Comparison of ENCODE assay signal across 8 mouse cellular contexts in genomic region chr9:100453944-100454663, GRCm38 (mm10). TPM values are rescaled to one million over a fixed set of nuclear protein-coding genes. Genes with fewer than 3 reads are reported as not detected.
DNase-seq lines count a peak whose midpoint lies in the region; ATAC-seq and TF ChIP-seq lines count a peak whose summit lies in the region.

No protein-coding gene starts in this region.

- peak overlapping the region; percentile 8 for H3K9ac ChIP-seq in forebrain, embryonic 15.5 days (replicated peaks)
- H3K9ac ChIP-seq in lung, embryonic 14.5 days: peak overlapping the region; percentile 53

- no peaks in the 10 kb centered on the region for H3K27me3 ChIP-seq in G1E (ENCODE audit: insufficient read depth, low read length)
- no peaks in the 10 kb centered on the region for H3K27me3 ChIP-seq in forebrain, embryonic 15.5 days
- no peaks in the 10 kb centered on the region for H3K27me3 ChIP-seq in lung, embryonic 14.5 days (ENCODE audit: insufficient read depth, low read length)

- H3K4me2 ChIP-seq in forebrain, embryonic 15.5 days (replicated peaks): peak overlapping the region; percentile 52
- peak overlapping the region; percentile 78 for H3K4me2 ChIP-seq in lung, embryonic 14.5 days

- 6% methylated on average over 25 of the region's 25 CpGs for WGBS in forebrain, embryonic 15.5 days
- WGBS in lung, embryonic 14.5 days: 6% methylated on average over 24 of the region's 25 CpGs

- peaks cover 19% of the 10 kb centered on the region for H3K4me1 ChIP-seq in G1E (ENCODE audit: insufficient read depth, low read depth, low read length)
- peaks cover 5% of the 10 kb centered on the region for H3K4me1 ChIP-seq in forebrain, embryonic 15.5 days
- no peaks in the 10 kb centered on the region for H3K4me1 ChIP-seq in lung, embryonic 14.5 days (ENCODE audit: insufficient read depth)

- peak overlapping the region; percentile 67 for H3K4me3 ChIP-seq in G1E (ENCODE audit: low read depth, low read length)
- H3K4me3 ChIP-seq in forebrain, embryonic 15.5 days: peak overlapping the region; percentile 28
- peak overlapping the region; percentile 40 for H3K4me3 ChIP-seq in lung, embryonic 14.5 days (ENCODE audit: low read depth, low read length)

- intact Hi-C loops in heart, postnatal 36 days (cut with DNase I): loop anchor here (1.0 to 10.0 kb wide), 9 partner anchors 35 to 703 kb away; no protein-coding TSS in a partner anchor

- no peaks in the 10 kb centered on the region for H3K9me3 ChIP-seq in G1E (replicated peaks)
- no peaks in the 10 kb centered on the region for H3K9me3 ChIP-seq in forebrain, embryonic 15.5 days
- H3K9me3 ChIP-seq in lung, embryonic 14.5 days (ENCODE audit: low read depth, low read length): no peaks in the 10 kb centered on the region

- TF ChIP-seq CTCF in G1E (IDR thresholded peaks at IDR 0.05; ENCODE audit: low read depth, low read length): no peak
- TF ChIP-seq CTCF in lung, embryonic 14.5 days (IDR thresholded peaks at IDR 0.05; ENCODE audit: low read depth): peak; percentile 77

- no peak overlapping the region for H3K27ac ChIP-seq in forebrain, embryonic 15.5 days (replicated peaks)
- no peak overlapping the region for H3K27ac ChIP-seq in lung, embryonic 14.5 days (ENCODE audit: low read depth)

- peak; percentile 48; the same call in 1 of the 2 replicates for ATAC-seq in G1E (ENCODE audit: extremely low read depth, insufficient number of reproducible peaks, low FRiP score, poor library complexity, severe bottlenecking)
- peak; percentile 47; the same call in 1 of the 2 replicates for ATAC-seq in forebrain, embryonic 15.5 days (replicated peaks)
- ATAC-seq in lung, embryonic 14.5 days (ENCODE audit: insufficient read depth): peak; percentile 47
- 0 out of 2 replicates have a peak, but pooled peaks have one; percentile 25 for ATAC-seq in neutrophil, adult 5-6 weeks (ENCODE audit: extremely low read depth, insufficient number of reproducible peaks, low FRiP score, poor library complexity, severe bottlenecking)

- peaks cover 17% of the 10 kb centered on the region for H3K36me3 ChIP-seq in G1E (replicated peaks)
- no peaks in the 10 kb centered on the region for H3K36me3 ChIP-seq in forebrain, embryonic 15.5 days
- H3K36me3 ChIP-seq in lung, embryonic 14.5 days (ENCODE audit: insufficient read depth): 0 out of 2 replicates have a peak, but pooled peaks cover 4% of the 10 kb centered on the region

- peak; percentile 47 for DNase-seq in G1E (ENCODE audit: low spot score)
- peak; percentile 79 for DNase-seq in cerebellum, adult 11-12 months
- peak; percentile 82 to 87 for DNase-seq in heart, postnatal 36 days
- DNase-seq in layer of hippocampus, adult 18-20 months (ENCODE audit: low spot score in 2 of 2): peak; percentile 65 to 86
- peak; percentile 97 for DNase-seq in lung, embryonic 14.5 days
- DNase-seq in thymus, postnatal 10 days (ENCODE audit: low spot score in 2 of 2): peak; percentile 59 to 82

RNA-seq across cellular contexts. Expression of gene Il20rb, which starts 32.5 kb away (rescaled TPM):
- 1.1 and 1.2 TPM in 2 replicates for total RNA-seq in G1E (2014; fragmentation: Nextera tagmentation)
- 0.71 and 0.93 TPM in 2 replicates for total RNA-seq in G1E (2017)
- 0.20 and 0.22 TPM in 2 replicates for polyA plus RNA-seq in G1E (2012)
- polyA plus RNA-seq in forebrain, embryonic 15.5 days (2015; fragmentation: Nextera tagmentation; extraction: Ambion mirVana): 0.50 and 0.86 TPM in 2 replicates
- 1 to 10 TPM in 1 of 2 experiments, under 1 TPM in 1; 0.89 to 1.4 TPM for total RNA-seq in heart, postnatal 36 days (2021)
- 1 to 10 TPM; 3.9 to 4.2 TPM for total RNA-seq in layer of hippocampus, adult 18-20 months (2021)
- polyA plus RNA-seq in lung, embryonic 14.5 days (2014; fragmentation: Nextera tagmentation; extraction: Ambion mirVana): 1.6 and 2.2 TPM in 2 replicates
- 1.1 and 2.0 TPM in 2 replicates for total RNA-seq in neutrophil, adult 5-6 weeks (2017)

Comparison
In these comparisons a context has a peak if more than half of its experiments do, and no peak if none do; other contexts are left out.
1. DNase-seq: peak in every context shown above with its lines; median percentile 97 in lung, embryonic 14.5 days; 84 in heart, postnatal 36 days; 79 in cerebellum, adult 11-12 months; 76 in layer of hippocampus, adult 18-20 months; 70 in thymus, postnatal 10 days; 47 in G1E.